Mouse (Mus musculus): ENCODE data around the gene Ctdspl2.

DNA sequence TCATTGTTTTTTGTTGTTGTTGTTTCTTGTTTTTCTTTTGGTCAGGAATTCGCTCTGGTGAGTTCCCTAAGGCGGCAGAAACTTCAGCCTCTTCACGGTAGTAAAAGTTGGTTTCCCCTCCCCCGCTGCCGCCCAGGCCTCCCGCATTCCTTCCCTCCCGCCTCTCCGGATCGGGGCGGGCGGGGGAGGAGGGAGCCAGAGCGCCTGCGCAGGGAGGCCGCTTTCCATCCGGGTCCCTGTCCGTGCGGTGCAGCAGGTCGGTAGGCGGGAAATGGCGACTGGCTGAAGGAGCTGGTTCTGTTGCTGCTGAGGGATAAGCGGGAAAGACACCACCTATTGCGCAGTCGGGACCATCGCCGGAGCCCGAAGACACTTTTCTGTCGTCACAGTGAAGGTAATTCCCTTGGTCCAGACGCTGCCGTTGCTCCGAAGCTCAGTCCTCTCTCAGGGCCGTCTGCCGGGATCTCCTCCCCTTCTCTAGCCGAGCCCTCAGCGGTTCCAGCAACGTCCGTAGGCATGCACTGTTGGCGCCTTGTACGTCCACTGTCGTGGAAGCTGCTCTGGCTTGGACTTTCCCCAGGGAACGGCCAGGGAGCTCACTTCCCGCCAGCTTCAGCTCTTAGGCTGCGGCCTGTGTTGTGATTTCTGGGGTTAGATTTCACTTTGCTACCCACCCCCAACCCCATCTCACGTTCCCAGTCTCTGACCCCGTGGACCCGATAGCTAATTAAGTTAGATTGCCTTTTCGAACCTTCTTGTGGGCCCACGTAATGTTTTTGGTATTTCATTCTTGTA is 620 bp downstream of the Ctdspl2 start:
- TF ChIP-seq CTCF (IDR thresholded peaks at IDR 0.05; ENCODE audit: extremely low read depth, insufficient read length, insufficient replicate concordance, low read depth, low read length): no peak
- TF ChIP-seq POLR2A (IDR thresholded peaks at IDR 0.05; ENCODE audit: low read depth, low read length): peak; percentile 55

All from small intestine, adult 2 months (tissue).